ENCODE assay signal across 8 mouse cellular contexts in the genomic region with DNA sequence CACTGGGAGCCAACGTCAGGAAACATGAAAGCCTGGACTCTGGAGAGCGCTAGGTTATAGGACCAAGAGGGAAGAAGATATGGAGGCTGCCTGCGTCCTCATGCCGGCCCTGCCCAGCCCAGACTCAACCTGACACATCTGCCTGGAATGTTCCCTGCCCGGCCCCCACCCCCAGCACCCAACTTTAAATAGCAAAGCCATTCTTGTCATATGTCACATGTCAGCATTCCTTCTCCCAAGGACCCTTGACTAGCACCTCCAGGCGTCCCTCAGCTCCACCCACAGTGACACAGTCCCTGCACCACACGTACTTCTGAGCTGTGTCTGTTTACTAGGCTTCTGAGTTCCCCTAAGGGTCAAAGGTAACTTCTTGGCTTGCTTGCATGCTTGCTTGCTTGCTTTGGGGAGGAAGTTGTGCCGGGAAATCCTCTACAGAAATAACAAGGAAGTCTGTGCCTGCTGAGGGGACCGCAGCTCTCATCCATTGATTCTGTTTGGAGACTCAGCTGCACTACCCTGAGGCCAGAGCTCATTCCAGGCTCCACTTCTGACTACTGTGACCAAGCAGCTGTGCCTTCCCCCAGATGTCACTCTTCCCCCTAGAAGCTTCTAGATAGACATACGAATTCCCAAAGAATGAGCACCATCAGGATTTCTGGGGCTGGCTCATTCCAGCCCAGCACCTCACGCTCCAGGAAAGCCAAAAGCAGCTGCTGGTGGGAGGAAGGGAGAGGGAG. TPM values are rescaled to one million over a fixed set of nuclear protein-coding genes. Genes with fewer than 3 reads are reported as not detected.
DNase-seq lines count a peak whose midpoint lies in the region; ATAC-seq lines count a peak whose summit lies in the region.

No protein-coding gene starts in this region.

- H3K4me2 ChIP-seq in embryonic facial prominence, embryonic 15.5 days (replicated peaks), result peak overlapping the region; percentile 19
- no peak overlapping the region for H3K4me2 ChIP-seq in hindbrain, embryonic 15.5 days
- peak overlapping the region; percentile 20; the same call in 1 of the 2 replicates for H3K4me2 ChIP-seq in liver, embryonic 11.5 days

- no peaks in the 10 kb centered on the region for H3K36me3 ChIP-seq in embryonic facial prominence, embryonic 15.5 days
- no peaks in the 10 kb centered on the region for H3K36me3 ChIP-seq in hindbrain, embryonic 15.5 days
- no peaks in the 10 kb centered on the region for H3K36me3 ChIP-seq in liver, embryonic 11.5 days (ENCODE audit: control insufficient read depth, insufficient read depth, low read length)

- H3K9ac ChIP-seq in embryonic facial prominence, embryonic 15.5 days, result no peak overlapping the region
- no peak overlapping the region for H3K9ac ChIP-seq in hindbrain, embryonic 15.5 days
- H3K9ac ChIP-seq in liver, embryonic 11.5 days (ENCODE audit: low read depth, low read length), result peak overlapping the region; percentile 34; the same call in 1 of the 2 replicates

- ATAC-seq in embryonic facial prominence, embryonic 15.5 days (ENCODE audit: insufficient number of reproducible peaks, low FRiP score, low TSS enrichment, low read depth), result peak; percentile 32; the same call in 1 of the 2 replicates
- no peak for ATAC-seq in hindbrain, embryonic 15.5 days (ENCODE audit: low FRiP score, low read depth)
- no peak for ATAC-seq in liver, embryonic 11.5 days (replicated peaks; ENCODE audit: low FRiP score)
- peak; percentile 52 for ATAC-seq in monocyte, adult 5-6 weeks (replicated peaks; ENCODE audit: insufficient number of reproducible peaks, low FRiP score, low TSS enrichment, poor library complexity, severe bottlenecking)
- ATAC-seq in activated CD4-positive, CD25-positive, alpha-beta regulatory T cell, adult 4 months, result no peak

- peak overlapping the region; percentile 94 for H3K27ac ChIP-seq in embryonic facial prominence, embryonic 15.5 days (replicated peaks)
- H3K27ac ChIP-seq in hindbrain, embryonic 15.5 days (replicated peaks), result peak overlapping the region; percentile 91
- peak overlapping the region; percentile 59; the same call in 1 of the 2 replicates for H3K27ac ChIP-seq in liver, embryonic 11.5 days (ENCODE audit: low read depth, low read length)

- WGBS in embryonic facial prominence, embryonic 15.5 days, result 16% methylated on average over 11 of the region's 11 CpGs
- WGBS in hindbrain, embryonic 15.5 days, result 52% methylated on average over 11 of the region's 11 CpGs
- WGBS in liver, embryonic 11.5 days, result 46% methylated on average over 11 of the region's 11 CpGs

- peaks cover 70% of the 10 kb centered on the region for H3K4me1 ChIP-seq in embryonic facial prominence, embryonic 15.5 days
- H3K4me1 ChIP-seq in hindbrain, embryonic 15.5 days (replicated peaks), result peaks cover 60% of the 10 kb centered on the region
- H3K4me1 ChIP-seq in liver, embryonic 11.5 days (replicated peaks; ENCODE audit: control insufficient read depth, insufficient read depth, low read length), result peaks cover 53% of the 10 kb centered on the region

- peak; percentile 85 for DNase-seq in right cerebral cortex, adult 18-20 months
- no peak for DNase-seq in right cerebral cortex, postnatal 10 days (ENCODE audit: low spot score in 2 of 2)
- DNase-seq in liver, embryonic 11.5 days (ENCODE audit: low spot score), result no peak
- no peak for DNase-seq in thymus, adult 18-20 months

- no peaks in the 10 kb centered on the region for H3K27me3 ChIP-seq in embryonic facial prominence, embryonic 15.5 days
- H3K27me3 ChIP-seq in hindbrain, embryonic 15.5 days, result no peaks in the 10 kb centered on the region
- no peaks in the 10 kb centered on the region for H3K27me3 ChIP-seq in liver, embryonic 11.5 days (replicated peaks; ENCODE audit: control insufficient read depth, insufficient read depth, low read length)

- no peak overlapping the region for H3K4me3 ChIP-seq in embryonic facial prominence, embryonic 15.5 days (replicated peaks)
- H3K4me3 ChIP-seq in hindbrain, embryonic 15.5 days, result no peak overlapping the region
- no peak overlapping the region for H3K4me3 ChIP-seq in liver, embryonic 11.5 days (ENCODE audit: low read depth, low read length)

- no peaks in the 10 kb centered on the region for H3K9me3 ChIP-seq in embryonic facial prominence, embryonic 15.5 days (replicated peaks)
- H3K9me3 ChIP-seq in hindbrain, embryonic 15.5 days, result no peaks in the 10 kb centered on the region
- no peaks in the 10 kb centered on the region for H3K9me3 ChIP-seq in liver, embryonic 11.5 days (ENCODE audit: control insufficient read depth, low read length)

RNA-seq across cellular contexts. Expression of a gene that starts 39.1 kb away (rescaled TPM):
- polyA plus RNA-seq in embryonic facial prominence, embryonic 15.5 days (2015; fragmentation: Nextera tagmentation; extraction: Ambion mirVana), result 81.4 and 81.8 TPM in 2 replicates
- 79.7 and 92.6 TPM in 2 replicates for polyA plus RNA-seq in hindbrain, embryonic 15.5 days (2015; fragmentation: Nextera tagmentation; extraction: Ambion mirVana)
- 57.1 and 58.6 TPM in 2 replicates for polyA plus RNA-seq in liver, embryonic 11.5 days (2014; fragmentation: Nextera tagmentation; extraction: Ambion mirVana)
- 37.3 to 55.9 TPM (median 44.9 TPM) in 3 replicates for total RNA-seq in monocyte, adult 5-6 weeks (2017)
- polyA plus RNA-seq in activated CD4-positive, CD25-positive, alpha-beta regulatory T cell, adult 4 months (2017; shearing (Covaris generic)), result 10 to 100 TPM in 1 of 2 experiments, 1 to 10 TPM in 1; 8.4 to 16.8 TPM

Comparison
In these comparisons a context has a peak if more than half of its experiments do, and no peak if none do; other contexts are left out.
1. ATAC-seq: peak in embryonic facial prominence, embryonic 15.5 days (single experiment) and monocyte, adult 5-6 weeks (single experiment); none in hindbrain, embryonic 15.5 days (single experiment), liver, embryonic 11.5 days (single experiment) and activated CD4-positive, CD25-positive, alpha-beta regulatory T cell, adult 4 months (single experiment).
2. Peak in every context shown above with its lines, with median percentiles within 50 percentile points of each other: H3K27ac ChIP-seq.